Mouse (Mus musculus): ENCODE results near the gene Coasy.

DNA sequence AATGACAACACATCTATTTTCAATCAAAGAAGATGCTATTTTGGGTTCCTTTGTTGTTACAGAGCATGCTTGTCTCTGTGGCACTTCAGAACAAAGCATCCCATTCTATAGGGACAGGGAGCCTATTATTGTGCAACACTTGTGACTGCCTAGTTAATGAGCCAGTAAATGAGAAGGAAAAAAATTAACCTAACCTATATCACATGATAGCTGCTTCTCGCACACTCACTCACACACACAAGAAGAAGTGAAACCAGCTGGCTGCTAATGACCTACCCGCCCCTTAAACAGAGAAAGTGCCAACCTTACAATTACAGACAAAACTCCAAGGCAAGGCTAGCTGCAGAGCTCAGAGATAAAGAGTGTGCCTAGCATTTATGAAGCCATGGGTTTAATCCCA, 33.2 kb downstream of the Coasy start:
- TF ChIP-seq CTCF (conservative IDR thresholded peaks at IDR 0.05; ENCODE audit: low read length) (no peak), NANOG (IDR thresholded peaks at IDR 0.05; ENCODE audit: borderline replicate concordance, low read length) (no peak), POU5F1 (IDR thresholded peaks at IDR 0.05; ENCODE audit: borderline replicate concordance, low read length) (no peak)
